18 mouse cellular contexts compared by ENCODE assay signal in genomic region chr13:18128053-18128452, GRCm38 (mm10).
"Had no signal": no experiment of that assay in that cellular context is flagged by ENCODE, and none has a peak within 500 bp of the region (broad histone marks: within the 10 kb centered on the region; RNA-seq: fewer than 3 reads in every experiment).

No protein-coding gene starts in this region.

- H3K36me3 ChIP-seq: liver, embryonic 13.5 days; liver, embryonic 15.5 days; lung, embryonic 15.5 days; neural tube, embryonic 12.5 days; stomach, embryonic 15.5 days had no signal

- H3K4me1 ChIP-seq: liver, embryonic 13.5 days; liver, embryonic 15.5 days; lung, embryonic 15.5 days; megakaryocyte, embryonic 14.5 days; stomach, embryonic 15.5 days had no signal

- H3K9me3 ChIP-seq: liver, embryonic 13.5 days; liver, embryonic 15.5 days; lung, embryonic 15.5 days; megakaryocyte, embryonic 14.5 days; neural tube, embryonic 12.5 days; stomach, embryonic 15.5 days had no signal

- ATAC-seq: liver, postnatal 0 days; lung, postnatal 0 days had no signal

- H3K4me3 ChIP-seq: liver, embryonic 13.5 days; liver, embryonic 15.5 days; lung, embryonic 15.5 days; megakaryocyte, embryonic 14.5 days; neural tube, embryonic 12.5 days; stomach, embryonic 15.5 days had no signal

- H3K9ac ChIP-seq: liver, embryonic 13.5 days; liver, embryonic 15.5 days; liver, postnatal 0 days; lung, embryonic 15.5 days; neural tube, embryonic 12.5 days; stomach, embryonic 15.5 days had no signal

- DNase-seq: liver, embryonic 13.5 days; liver, postnatal 0 days; lung, adult 2 months; lung, postnatal 14 days; lung, postnatal 36 days; right cerebral cortex, postnatal 14 days; thymus, adult 2 months; thymus, postnatal 25 days; thymus, postnatal 4 days had no signal

- H3K4me2 ChIP-seq: liver, embryonic 11.5 days; liver, embryonic 13.5 days; liver, embryonic 15.5 days; lung, embryonic 15.5 days; neural tube, embryonic 12.5 days; stomach, embryonic 15.5 days had no signal

- H3K27ac ChIP-seq: liver, embryonic 13.5 days; liver, embryonic 15.5 days; lung, embryonic 15.5 days; macrophage; neural tube, embryonic 12.5 days; stomach, embryonic 15.5 days; stomach, postnatal 0 days had no signal

- H3K27me3 ChIP-seq: lung, embryonic 15.5 days; neural tube, embryonic 12.5 days; stomach, embryonic 15.5 days had no signal
